11 mouse cellular contexts compared by ENCODE assay signal in the genomic region with DNA sequence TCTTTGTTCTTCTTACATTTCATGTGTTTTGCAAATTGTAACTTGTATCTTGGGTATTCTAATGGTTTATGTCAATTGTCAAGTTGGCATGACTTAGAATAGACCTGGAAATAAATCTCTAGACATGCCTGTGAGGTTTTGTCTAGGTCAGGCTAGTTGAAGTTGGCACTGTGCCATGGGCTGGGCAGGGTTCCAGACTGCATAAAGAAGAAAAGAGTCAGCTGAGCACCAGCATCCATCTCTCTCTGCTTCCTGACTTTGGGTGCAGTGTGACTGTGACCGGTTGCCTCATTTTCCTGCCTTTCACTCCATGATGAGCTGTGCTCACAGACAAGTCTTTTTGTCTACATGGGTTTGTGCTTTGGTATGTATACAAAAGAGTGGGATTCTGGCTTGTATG.
DNase-seq lines count a peak whose midpoint lies in the region; ATAC-seq lines count a peak whose summit lies in the region.
"Had no signal": no experiment of that assay in that cellular context is flagged by ENCODE, and none has a peak within 500 bp of the region (broad histone marks: within the 10 kb centered on the region; RNA-seq: fewer than 3 reads in every experiment).

No protein-coding gene starts in this region.

- no peak overlapping the region for H3K9ac ChIP-seq in kidney, embryonic 14.5 days (ENCODE audit: low read depth, low read length)
- no peak overlapping the region for H3K9ac ChIP-seq in midbrain, embryonic 16.5 days (ENCODE audit: low read depth, low read length)
- H3K9ac ChIP-seq: liver, embryonic 13.5 days; neural tube, embryonic 12.5 days had no signal

- intact Hi-C loops in left cerebral cortex, postnatal 36 days (cut with DNase I): no loop called here

- ATAC-seq in kidney, embryonic 14.5 days (ENCODE audit: low FRiP score, low TSS enrichment): no peak
- no peak for ATAC-seq in midbrain, embryonic 16.5 days
- ATAC-seq: inflammation-experienced regulatory T-cells, adult 6 months had no signal

- no peak overlapping the region for H3K4me2 ChIP-seq in kidney, embryonic 14.5 days (replicated peaks; ENCODE audit: low read depth, low read length)
- H3K4me2 ChIP-seq in midbrain, embryonic 16.5 days (ENCODE audit: low read length): no peak overlapping the region
- H3K4me2 ChIP-seq: liver, embryonic 13.5 days; neural tube, embryonic 12.5 days had no signal

- H3K27me3 ChIP-seq in kidney, embryonic 14.5 days (ENCODE audit: control insufficient read depth, insufficient read depth, low read length): no peaks in the 10 kb centered on the region
- no peaks in the 10 kb centered on the region for H3K27me3 ChIP-seq in midbrain, embryonic 16.5 days (ENCODE audit: control insufficient read depth, insufficient read depth, low read depth, low read length)
- H3K27me3 ChIP-seq: liver, embryonic 13.5 days; neural tube, embryonic 12.5 days had no signal

- 52% methylated on average over 1 of the region's 1 CpGs for WGBS in kidney, embryonic 14.5 days
- 64% methylated on average over 1 of the region's 1 CpGs for WGBS in midbrain, embryonic 16.5 days

- no peaks in the 10 kb centered on the region for H3K36me3 ChIP-seq in kidney, embryonic 14.5 days (ENCODE audit: control insufficient read depth, insufficient read depth, low read length)
- no peaks in the 10 kb centered on the region for H3K36me3 ChIP-seq in midbrain, embryonic 16.5 days (ENCODE audit: control insufficient read depth, insufficient read depth, low read length)
- H3K36me3 ChIP-seq: liver, embryonic 13.5 days; neural tube, embryonic 12.5 days had no signal

- no peak overlapping the region for H3K4me3 ChIP-seq in kidney, embryonic 14.5 days (ENCODE audit: low read length)
- H3K4me3 ChIP-seq in midbrain, embryonic 16.5 days (ENCODE audit: low read depth, low read length): no peak overlapping the region
- H3K4me3 ChIP-seq: liver, embryonic 13.5 days; neural tube, embryonic 12.5 days had no signal

- no peak overlapping the region for H3K27ac ChIP-seq in kidney, embryonic 14.5 days (ENCODE audit: low read depth, low read length)
- H3K27ac ChIP-seq in midbrain, embryonic 16.5 days (ENCODE audit: low read length): no peak overlapping the region
- H3K27ac ChIP-seq: liver, embryonic 13.5 days; neural tube, embryonic 12.5 days had no signal

- H3K4me1 ChIP-seq in kidney, embryonic 14.5 days (ENCODE audit: control insufficient read depth, insufficient read depth, low read length): no peaks in the 10 kb centered on the region
- no peaks in the 10 kb centered on the region for H3K4me1 ChIP-seq in midbrain, embryonic 16.5 days (ENCODE audit: control insufficient read depth, insufficient read depth, low read length)
- H3K4me1 ChIP-seq: liver, embryonic 13.5 days; neural tube, embryonic 12.5 days had no signal

- no peaks in the 10 kb centered on the region for H3K9me3 ChIP-seq in kidney, embryonic 14.5 days (ENCODE audit: control insufficient read depth, low read length)
- H3K9me3 ChIP-seq in midbrain, embryonic 16.5 days (replicated peaks; ENCODE audit: control insufficient read depth, low read length, poor library complexity, severe bottlenecking): no peaks in the 10 kb centered on the region
- H3K9me3 ChIP-seq: liver, embryonic 13.5 days; neural tube, embryonic 12.5 days had no signal

- peak; percentile 27 to 30 for DNase-seq in adrenal gland, postnatal 36 days
- no peak for DNase-seq in adrenal gland, postnatal 4 days (ENCODE audit: low spot score in 2 of 2)
- DNase-seq in kidney, adult 18-20 months: peak; percentile 73
- peak; percentile 32 for DNase-seq in 416B (ENCODE audit: low read depth)
- peak; percentile 45 for DNase-seq in kidney, adult 9 months
- DNase-seq in left cerebral cortex, postnatal 36 days (ENCODE audit: low spot score in 2 of 2): no peak
- DNase-seq: liver, embryonic 13.5 days had no signal

Comparison
In these comparisons a context has a peak if more than half of its experiments do, and no peak if none do; other contexts are left out.
1. DNase-seq: peak in adrenal gland, postnatal 36 days (2 of 2), kidney, adult 18-20 months (single experiment), 416B (single experiment) and kidney, adult 9 months (single experiment); none in adrenal gland, postnatal 4 days (0 of 2) and left cerebral cortex, postnatal 36 days (0 of 2).